Mouse (Mus musculus): ENCODE data around the gene Gramd4. TPM values are rescaled to one million over a fixed set of nuclear protein-coding genes. Genes with fewer than 3 reads are reported as not detected.
A peak's percentile ranks its signal among the peaks of the same experiment; 100 is the strongest.
"Not testable (repeated sequence)": the region's sequence is repeated elsewhere in the genome, so short reads cannot be mapped to it uniquely, and the experiment has no call there.

The Gramd4 gene
- polyA plus RNA-seq, 1 experiment from 2014 or later, result 12.4 TPM

- whole genome bisulfite sequencing, result 66% methylated on average over 22 of the region's 22 CpGs
- Histone ChIP-seq H3K4me2 (replicated peaks) (no peak overlapping the region), H3K4me3 (replicated peaks) (no peak overlapping the region), H3K27me3 (replicated peaks) (no peaks in the 10 kb centered on the region), H3K9me3 (no peaks in the 10 kb centered on the region), H3K27ac (no peak overlapping the region), H3K9ac (no peak overlapping the region), H3K36me3 (no peaks in the 10 kb centered on the region), H3K4me1 (replicated peaks) (peaks cover 9% of the 10 kb centered on the region)
- ATAC-seq, result no peak
Observed at GRCm38 (mm10) chr15:86176771-86177702, 119.5 kb downstream of the Gramd4 start.

- H3K27me3 ChIP-seq (replicated peaks); H3K4me2 ChIP-seq (replicated peaks); H3K36me3 ChIP-seq; H3K4me3 ChIP-seq (replicated peaks); H3K27ac ChIP-seq; H3K9ac ChIP-seq; ATAC-seq; H3K9me3 ChIP-seq: not testable (repeated sequence)
- H3K4me1 ChIP-seq (replicated peaks), result peaks cover 11% of the 10 kb centered on the region
- 85% methylated on average over 2 of the region's 2 CpGs for WGBS
Observed at GRCm38 (mm10) chr15:86177703-86178251, 120.3 kb downstream of the Gramd4 start.

GRCm38 (mm10) chr15:86178594-86178993 lies 121.1 kb downstream of the Gramd4 start:
- H3K27ac ChIP-seq, result no peak overlapping the region

GRCm38 (mm10) chr15:86180427-86180826 lies 122.9 kb downstream of the Gramd4 start:
- no peak overlapping the region for H3K4me2 ChIP-seq (replicated peaks)
- H3K9ac ChIP-seq, result no peak overlapping the region
- H3K36me3 ChIP-seq, result no peaks in the 10 kb centered on the region
- WGBS, result 61% methylated on average over 4 of the region's 4 CpGs
- ATAC-seq, result no peak
- no peaks in the 10 kb centered on the region for H3K27me3 ChIP-seq (replicated peaks)
- peaks cover 19% of the 10 kb centered on the region for H3K4me1 ChIP-seq (replicated peaks)
- H3K9me3 ChIP-seq, result no peaks in the 10 kb centered on the region
- no peak overlapping the region for H3K27ac ChIP-seq
- no peak overlapping the region for H3K4me3 ChIP-seq (replicated peaks)

More at GRCm38 (mm10) chr15:86178594-86178993, 121.1 kb downstream of the Gramd4 start:
- H3K4me2 ChIP-seq (replicated peaks), result no peak overlapping the region
- 86% methylated on average over 6 of the region's 6 CpGs for WGBS
- H3K27me3 ChIP-seq (replicated peaks), result no peaks in the 10 kb centered on the region
- no peaks in the 10 kb centered on the region for H3K9me3 ChIP-seq
- H3K36me3 ChIP-seq, result no peaks in the 10 kb centered on the region
- no peak overlapping the region for H3K9ac ChIP-seq
- H3K4me3 ChIP-seq (replicated peaks), result no peak overlapping the region
- peaks cover 13% of the 10 kb centered on the region for H3K4me1 ChIP-seq (replicated peaks)
- no peak for ATAC-seq

- not testable (repeated sequence) for H3K27ac ChIP-seq; H3K4me3 ChIP-seq (replicated peaks); H3K9me3 ChIP-seq; H3K36me3 ChIP-seq; H3K4me2 ChIP-seq (replicated peaks); H3K9ac ChIP-seq; H3K27me3 ChIP-seq (replicated peaks); ATAC-seq
- WGBS, result 89% methylated on average over 3 of the region's 3 CpGs
- H3K4me1 ChIP-seq (replicated peaks), result peaks cover 22% of the 10 kb centered on the region
Observed at GRCm38 (mm10) chr15:86181321-86181720, 123.8 kb downstream of the Gramd4 start.

- H3K4me3 ChIP-seq (replicated peaks), result no peak overlapping the region
- H3K27ac ChIP-seq, result peak overlapping the region; percentile 54; the same call in 1 of the 2 replicates
- 27% methylated on average over 11 of the region's 11 CpGs for WGBS
- H3K9me3 ChIP-seq, result no peaks in the 10 kb centered on the region
- peak overlapping the region; percentile 26 for H3K4me2 ChIP-seq (replicated peaks)
- no peaks in the 10 kb centered on the region for H3K36me3 ChIP-seq
- no peak overlapping the region for H3K9ac ChIP-seq
- no peaks in the 10 kb centered on the region for H3K27me3 ChIP-seq (replicated peaks)
- peak; percentile 50; the same call in 1 of the 2 replicates for ATAC-seq
- peaks cover 27% of the 10 kb centered on the region for H3K4me1 ChIP-seq (replicated peaks)
Observed at GRCm38 (mm10) chr15:86181941-86182439, 124.5 kb downstream of the Gramd4 start.

- no peak overlapping the region for H3K4me3 ChIP-seq (replicated peaks)
- H3K36me3 ChIP-seq, result no peaks in the 10 kb centered on the region
- no peak overlapping the region for H3K9ac ChIP-seq
- H3K4me1 ChIP-seq (replicated peaks), result peaks cover 27% of the 10 kb centered on the region
- H3K9me3 ChIP-seq, result no peaks in the 10 kb centered on the region
- H3K4me2 ChIP-seq (replicated peaks), result peak overlapping the region; percentile 26; the same call in 1 of the 2 replicates
- H3K27me3 ChIP-seq (replicated peaks), result no peaks in the 10 kb centered on the region
- H3K27ac ChIP-seq, result peak overlapping the region; percentile 54; the same call in 1 of the 2 replicates
- 50% methylated on average over 13 of the region's 13 CpGs for WGBS
- no peak for ATAC-seq
Observed at GRCm38 (mm10) chr15:86182646-86183045, 125.2 kb downstream of the Gramd4 start.

GRCm38 (mm10) chr15:86183484-86183883 lies 126.0 kb downstream of the Gramd4 start:
- no peak overlapping the region for H3K9ac ChIP-seq
- H3K27me3 ChIP-seq (replicated peaks), result no peaks in the 10 kb centered on the region
- no peak overlapping the region for H3K27ac ChIP-seq
- H3K4me3 ChIP-seq (replicated peaks), result no peak overlapping the region
- H3K9me3 ChIP-seq, result no peaks in the 10 kb centered on the region
- ATAC-seq, result no peak
- H3K4me2 ChIP-seq (replicated peaks), result no peak overlapping the region
- no peaks in the 10 kb centered on the region for H3K36me3 ChIP-seq
- 89% methylated on average over 8 of the region's 8 CpGs for WGBS
- peaks cover 31% of the 10 kb centered on the region for H3K4me1 ChIP-seq (replicated peaks)

GRCm38 (mm10) chr15:86184071-86184470 lies 126.6 kb downstream of the Gramd4 start:
- WGBS, result 74% methylated on average over 5 of the region's 5 CpGs
- H3K9ac ChIP-seq, result no peak overlapping the region

GRCm38 (mm10) chr15:86184851-86185688 lies 127.6 kb downstream of the Gramd4 start:
- peak; percentile 55 for ATAC-seq
- under 1% methylated on average over 70 of the region's 70 CpGs for WGBS
- Histone ChIP-seq H3K27ac (peak overlapping the region; percentile 78), H3K27me3 (replicated peaks) (no peaks in the 10 kb centered on the region), H3K36me3 (no peaks in the 10 kb centered on the region), H3K4me1 (replicated peaks) (peaks cover 39% of the 10 kb centered on the region), H3K9me3 (no peaks in the 10 kb centered on the region), H3K4me3 (replicated peaks) (peak overlapping the region; percentile 94), H3K4me2 (replicated peaks) (peak overlapping the region; percentile 92), H3K9ac (peak overlapping the region; percentile 85)

More at GRCm38 (mm10) chr15:86184071-86184470, 126.6 kb downstream of the Gramd4 start:
- H3K27me3 ChIP-seq (replicated peaks), result no peaks in the 10 kb centered on the region
- H3K4me2 ChIP-seq (replicated peaks), result peak overlapping the region; percentile 92
- no peak overlapping the region for H3K4me3 ChIP-seq (replicated peaks)
- H3K9me3 ChIP-seq, result no peaks in the 10 kb centered on the region
- no peaks in the 10 kb centered on the region for H3K36me3 ChIP-seq
- H3K4me1 ChIP-seq (replicated peaks), result peaks cover 37% of the 10 kb centered on the region
- no peak overlapping the region for H3K27ac ChIP-seq
- no peak for ATAC-seq

- Histone ChIP-seq H3K27me3 (replicated peaks) (no peaks in the 10 kb centered on the region), H3K4me1 (replicated peaks) (peaks cover 39% of the 10 kb centered on the region), H3K9me3 (no peaks in the 10 kb centered on the region), H3K36me3 (no peaks in the 10 kb centered on the region), H3K27ac (peak within 1 kb of the TSS; percentile 78), H3K4me2 (replicated peaks) (peak within 1 kb of the TSS; percentile 92), H3K9ac (peak within 1 kb of the TSS; percentile 85), H3K4me3 (replicated peaks) (peak within 1 kb of the TSS; percentile 94)
- 4% methylated on average over 43 of the region's 43 CpGs for WGBS
- peak; percentile 55 for ATAC-seq
Observed at GRCm38 (mm10) chr15:86185689-86186569, 128.4 kb downstream of the Gramd4 start, which contains the start of gene Cerk. Gene Cerk, minus strand, starts transcription at chr15:86186141.
